ENCODE assay signal across 12 mouse cellular contexts in genomic region chr6:6563691-6564090, GRCm38 (mm10). TPM values are rescaled to one million over a fixed set of nuclear protein-coding genes. Genes with fewer than 3 reads are reported as not detected.
A peak's percentile ranks its signal among the peaks of the same experiment; 100 is the strongest.
DNase-seq lines count a peak whose midpoint lies in the region; ATAC-seq lines count a peak whose summit lies in the region.
"Had no signal": no experiment of that assay in that cellular context is flagged by ENCODE, and none has a peak within 500 bp of the region (broad histone marks: within the 10 kb centered on the region; RNA-seq: fewer than 3 reads in every experiment).

No protein-coding gene starts in this region.

- intact Hi-C loops in heart, postnatal 14 days (cut with DNase I) = no loop called here

- no peak for DNase-seq in cerebellum, postnatal 4 days (ENCODE audit: low spot score in 2 of 2)
- peak; percentile 15 for DNase-seq in lung, postnatal 14 days
- no peak for DNase-seq in lung, postnatal 10 days
- peak; percentile 50 to 52 for DNase-seq in heart, postnatal 14 days
- peak; percentile 10 for DNase-seq in testis, postnatal 14 days (ENCODE audit: low spot score)
- no peak for DNase-seq in thymus, adult 18-20 months
- DNase-seq: adrenal gland, adult 2 months; right cerebral cortex, postnatal 25 days; thymus, adult 2 months had no signal

- peak; percentile 53; the same call in 1 of the 2 replicates for ATAC-seq in cerebellum, adult (ENCODE audit: insufficient number of reproducible peaks, low FRiP score, low TSS enrichment)
- no peak for ATAC-seq in CD4-positive, CD25-positive, alpha-beta regulatory T cell, adult 4 months
- ATAC-seq: hindbrain, postnatal 0 days had no signal

RNA-seq across cellular contexts. Expression of gene Sem1, which starts 14.8 kb away (rescaled TPM):
- total RNA-seq in heart, postnatal 14 days (2021) = 10 to 100 TPM; 92.0 to 96.7 TPM
- 100 to 1,000 TPM in 1 of 2 experiments, 10 to 100 TPM in 1; 99.7 to 168 TPM for polyA plus RNA-seq in CD4-positive, CD25-positive, alpha-beta regulatory T cell, adult 4 months (2017; shearing (Covaris generic))

Comparison
In these comparisons a context has a peak if more than half of its experiments do, and no peak if none do; other contexts are left out.
1. DNase-seq: peak in lung, postnatal 14 days (single experiment), heart, postnatal 14 days (2 of 2) and testis, postnatal 14 days (single experiment); none in cerebellum, postnatal 4 days (0 of 2), lung, postnatal 10 days (single experiment) and thymus, adult 18-20 months (0 of 2).